Mouse (Mus musculus): ENCODE measurements around the gene Fzd2.

- TF ChIP-seq CTCF (conservative IDR thresholded peaks at IDR 0.05; ENCODE audit: low read length) (no peak), POU5F1 (IDR thresholded peaks at IDR 0.05; ENCODE audit: borderline replicate concordance, low read length) (no peak)
Observed at GRCm38 (mm10) chr11:102611317-102611705, 7.1 kb downstream of the Fzd2 start.

Measured in E14TG2a.4 (cell line).